Mouse (Mus musculus) intestine, postnatal 0 days (tissue): Measurements from ENCODE around the gene Pappa2. TPM values are rescaled to one million over a fixed set of nuclear protein-coding genes. Genes with fewer than 3 reads are reported as not detected.

Source experiments
- ATAC-seq: fragments of 200-750 bp; cut with Nextera tagmentation; 2 replicates; pipeline ENCODE4 v1.8.0; 2017; ENCODE audit warnings: mild to moderate bottlenecking, moderate TSS enrichment, moderate library complexity
- H3K27ac ChIP-seq: fragments of 300-500 bp; sonication (generic); 2 replicates; pipeline ENCODE4 v1.5.1; 2014; ENCODE audit warnings: mild to moderate bottlenecking, low read depth, low read length, moderate library complexity
- H3K27me3 ChIP-seq: fragments of 300-500 bp; sonication (generic); replicated peaks from 2 replicates; pipeline ENCODE4 v1.6.1; 2014; ENCODE audit warnings: low read length, mixed read lengths; ENCODE audit not compliant: control insufficient read depth, insufficient read depth
- H3K36me3 ChIP-seq: fragments of 300-500 bp; sonication (generic); 2 replicates; pipeline ENCODE4 v1.6.1; 2014; ENCODE audit warnings: mild to moderate bottlenecking, moderate library complexity; ENCODE audit not compliant: control insufficient read depth, insufficient read depth
- H3K4me1 ChIP-seq: fragments of 300-500 bp; sonication (generic); replicated peaks from 2 replicates; pipeline ENCODE4 v1.6.1; 2014; ENCODE audit warnings: antibody characterized with exemption, low read length, mixed read lengths; ENCODE audit not compliant: control insufficient read depth, insufficient read depth
- H3K4me2 ChIP-seq: fragments of 300-500 bp; sonication (generic); replicated peaks from 2 replicates; pipeline ENCODE4 v1.6.1; 2014; ENCODE audit warnings: low read depth, mild to moderate bottlenecking, moderate library complexity
- H3K4me3 ChIP-seq: fragments of 300-500 bp; sonication (generic); 2 replicates; pipeline ENCODE4 v1.5.1; 2014; ENCODE audit warnings: low read depth, low read length
- H3K9ac ChIP-seq: fragments of 300-500 bp; sonication (generic); 2 replicates; pipeline ENCODE4 v1.6.1; 2014; ENCODE audit warnings: mild to moderate bottlenecking, low read depth, low read length
- H3K9me3 ChIP-seq: fragments of 300-500 bp; sonication (generic); 2 replicates; pipeline ENCODE4 v1.6.1; 2016; ENCODE audit warnings: mixed run types; ENCODE audit not compliant: control insufficient read depth
- CTCF ChIP-seq: sonication (generic); IDR thresholded peaks from 2 replicates; pipeline ENCODE4 v1.5.1; 2016; ENCODE audit warnings: low read depth, mild to moderate bottlenecking, control low read depth, antibody characterized with exemption, moderate library complexity
- WGBS: fragments of 180-500 bp; shearing (Covaris S2); extraction: QIAGEN DNeasy Blood & Tissue Kit; methylation state at CpG from one replicate; pipeline ENCODE4 v1.1.7; 2014; 5-methylcytosine and 5-hydroxymethylcytosine counted together
- polyA plus RNA-seq: library from polyadenylated mRNA; unstranded; fragments of >200 nt; fragmentation: Nextera tagmentation; extraction: Ambion mirVana; gene quantifications from 2 replicates; pipeline ENCODE4 v1.2.1, GENCODE M21; 2015

Pappa2 gene
- polyA plus RNA-seq, 1 experiment from 2014 or later = 0.33 TPM

- Histone ChIP-seq H3K9ac (no peak overlapping the region), H3K9me3 (no peaks in the 10 kb centered on the region), H3K27me3 (no peaks in the 10 kb centered on the region), H3K27ac (no peak overlapping the region), H3K4me3 (no peak overlapping the region), H3K4me2 (no peak overlapping the region), H3K4me1 (no peaks in the 10 kb centered on the region), H3K36me3 (no peaks in the 10 kb centered on the region)
- no peak for ATAC-seq
- no peak for TF ChIP-seq CTCF
- whole genome bisulfite sequencing = 76% methylated on average over 2 of the region's 2 CpGs
Measured at GRCm38 (mm10) chr1:158874552-158875077, 105.7 kb downstream of the Pappa2 start.

GRCm38 (mm10) chr1:158873631-158874030 lies 106.7 kb downstream of the Pappa2 start:
- no peaks in the 10 kb centered on the region for H3K9me3 ChIP-seq
- H3K4me2 ChIP-seq = no peak overlapping the region
- H3K4me1 ChIP-seq = no peaks in the 10 kb centered on the region
- H3K27ac ChIP-seq = no peak overlapping the region
- H3K27me3 ChIP-seq = no peaks in the 10 kb centered on the region
- no peaks in the 10 kb centered on the region for H3K36me3 ChIP-seq
- no peak for TF ChIP-seq CTCF
- no peak for ATAC-seq
- H3K4me3 ChIP-seq = no peak overlapping the region
- WGBS = 65% methylated on average over 1 of the region's 1 CpGs
- H3K9ac ChIP-seq = no peak overlapping the region

- H3K36me3 ChIP-seq = no peaks in the 10 kb centered on the region
Measured at GRCm38 (mm10) chr1:158871401-158871800, 108.9 kb downstream of the Pappa2 start.

GRCm38 (mm10) chr1:158860190-158860589 lies 120.1 kb downstream of the Pappa2 start:
- no peaks in the 10 kb centered on the region for H3K36me3 ChIP-seq
- 77% methylated on average over 5 of the region's 5 CpGs for WGBS
- H3K4me3 ChIP-seq = no peak overlapping the region
- H3K9ac ChIP-seq = no peak overlapping the region
- no peak overlapping the region for H3K4me2 ChIP-seq
- no peaks in the 10 kb centered on the region for H3K27me3 ChIP-seq
- H3K9me3 ChIP-seq = no peaks in the 10 kb centered on the region
- H3K27ac ChIP-seq = no peak overlapping the region
- H3K4me1 ChIP-seq = no peaks in the 10 kb centered on the region
- no peak for ATAC-seq
- no peak for TF ChIP-seq CTCF

More at GRCm38 (mm10) chr1:158871401-158871800, 108.9 kb downstream of the Pappa2 start:
- Histone ChIP-seq H3K27ac (no peak overlapping the region), H3K9ac (no peak overlapping the region), H3K4me3 (no peak overlapping the region), H3K27me3 (no peaks in the 10 kb centered on the region), H3K4me2 (no peak overlapping the region), H3K4me1 (no peaks in the 10 kb centered on the region), H3K9me3 (no peaks in the 10 kb centered on the region)
- ATAC-seq = no peak
- WGBS = 89% methylated on average over 2 of the region's 2 CpGs
- no peak for TF ChIP-seq CTCF

GRCm38 (mm10) chr1:158853936-158854882 lies 126.1 kb downstream of the Pappa2 start:
- no peak overlapping the region for H3K4me3 ChIP-seq
- no peak overlapping the region for H3K9ac ChIP-seq
- H3K4me2 ChIP-seq = no peak overlapping the region
- H3K36me3 ChIP-seq = no peaks in the 10 kb centered on the region
- no peaks in the 10 kb centered on the region for H3K9me3 ChIP-seq
- H3K27ac ChIP-seq = no peak overlapping the region
- ATAC-seq = no peak
- no peaks in the 10 kb centered on the region for H3K27me3 ChIP-seq
- no peaks in the 10 kb centered on the region for H3K4me1 ChIP-seq
- TF ChIP-seq CTCF = no peak
- WGBS = 67% methylated on average over 5 of the region's 5 CpGs

GRCm38 (mm10) chr1:158852836-158853567 lies 127.3 kb downstream of the Pappa2 start:
- no peak for ATAC-seq
- Histone ChIP-seq H3K27me3 (no peaks in the 10 kb centered on the region), H3K4me1 (no peaks in the 10 kb centered on the region), H3K9me3 (no peaks in the 10 kb centered on the region), H3K4me3 (no peak overlapping the region), H3K36me3 (no peaks in the 10 kb centered on the region), H3K27ac (no peak overlapping the region), H3K9ac (no peak overlapping the region), H3K4me2 (no peak overlapping the region)
- no peak for TF ChIP-seq CTCF
- WGBS = 55% methylated on average over 14 of the region's 14 CpGs
